Mouse (Mus musculus) midbrain, embryonic 12.5 days (tissue): Measurements from ENCODE around the gene Gm10322. TPM values are rescaled to one million over a fixed set of nuclear protein-coding genes. Genes with fewer than 3 reads are reported as not detected.

Experiments used
- polyA plus RNA-seq: library from polyadenylated mRNA; unstranded; fragments of >200 nt; fragmentation: Nextera tagmentation; extraction: Ambion mirVana; gene quantifications from 2 replicates; pipeline ENCODE4 v1.2.1, GENCODE M21; 2016

Gene Gm10322
- polyA plus RNA-seq, 1 experiment from 2014 or later, result not detected

Other genes starting within 250 kb of the Gm10322 start
- 1.5 and 3.5 TPM in 2 replicates for gene Gm10273, start 220.4 kb upstream of the Gm10322 start, polyA plus RNA-seq
- not detected in 2 replicates for gene Pla2g12b, start 212.4 kb upstream of the Gm10322 start, polyA plus RNA-seq
- gene Oit3, start 174.3 kb upstream of the Gm10322 start, polyA plus RNA-seq, result 0.41 and 0.50 TPM in 2 replicates
- 17.4 and 21.1 TPM in 2 replicates for gene Mcu, start 629 bp downstream of the Gm10322 start, polyA plus RNA-seq
- gene Micu1, start 86.4 kb downstream of the Gm10322 start, polyA plus RNA-seq, result 65.2 and 75.3 TPM in 2 replicates